Mouse (Mus musculus) gastrocnemius, adult 18-20 months (tissue): ENCODE measurements at regions not wholly inside any gene's neighbourhood (a gene's known extent, or its start where the extent isn't known, plus 50 kb on each side); places are given as distances from the start of the nearest gene placed in this dataset.
A peak's percentile ranks its signal among the peaks of the same experiment; 100 is the strongest.

Experiments
- DNase-seq: peaks from one replicate; pipeline ENCODE4 v3.0.0; 2021; ENCODE audit warnings: low spot score

DNA sequence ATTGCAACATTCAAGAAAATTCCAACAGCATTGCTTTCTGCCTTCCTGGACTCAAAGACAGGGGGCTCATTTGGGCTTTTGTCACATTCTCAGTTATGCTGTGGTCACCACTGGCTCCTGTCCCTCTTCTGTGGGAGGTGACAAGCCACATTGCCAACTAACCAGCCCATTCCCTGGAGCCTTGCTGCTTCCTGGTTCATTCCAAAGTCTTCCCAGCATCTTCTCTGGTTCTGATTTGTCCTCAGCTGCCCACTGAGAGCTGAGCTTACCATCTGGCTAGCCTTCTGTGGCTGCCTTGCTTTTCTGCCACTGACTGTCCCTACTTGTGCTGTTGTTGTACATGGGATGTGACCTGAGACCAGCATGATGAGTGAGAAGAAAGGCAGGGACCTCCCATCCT, 111.0 kb downstream of the Cxcl12 start:
- no peak for DNase-seq

DNA sequence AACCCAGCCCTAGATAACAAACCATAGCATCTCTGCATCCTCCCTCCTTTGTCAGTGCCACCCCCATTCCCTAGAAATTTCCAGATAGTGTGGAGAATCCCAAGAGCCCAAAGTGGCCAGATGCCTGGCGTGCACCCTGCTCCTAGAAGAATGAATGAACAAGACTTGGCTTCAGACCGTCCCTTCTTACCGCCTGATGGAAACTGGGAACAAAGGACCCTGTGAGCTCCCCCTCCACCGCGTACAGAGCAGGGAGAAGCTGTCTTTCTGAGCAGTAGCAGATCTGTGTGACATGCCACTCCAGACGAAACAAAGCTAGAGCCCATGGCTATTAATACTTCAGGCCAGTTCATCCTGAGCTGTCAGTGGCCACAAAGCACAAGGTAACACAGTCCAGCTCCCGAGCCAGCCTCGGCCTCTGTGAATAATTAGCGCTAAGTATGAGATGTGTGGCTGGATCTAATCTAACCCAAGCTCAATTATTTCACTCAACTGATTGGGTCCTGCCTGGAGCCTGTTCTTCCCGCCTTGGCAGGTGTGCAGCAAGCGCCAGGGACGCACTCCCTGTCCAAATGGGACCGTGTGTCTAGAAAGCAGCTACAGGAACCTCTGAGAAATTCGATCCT, 111.6 kb downstream of the Cxcl12 start:
- DNase-seq = no peak

DNA sequence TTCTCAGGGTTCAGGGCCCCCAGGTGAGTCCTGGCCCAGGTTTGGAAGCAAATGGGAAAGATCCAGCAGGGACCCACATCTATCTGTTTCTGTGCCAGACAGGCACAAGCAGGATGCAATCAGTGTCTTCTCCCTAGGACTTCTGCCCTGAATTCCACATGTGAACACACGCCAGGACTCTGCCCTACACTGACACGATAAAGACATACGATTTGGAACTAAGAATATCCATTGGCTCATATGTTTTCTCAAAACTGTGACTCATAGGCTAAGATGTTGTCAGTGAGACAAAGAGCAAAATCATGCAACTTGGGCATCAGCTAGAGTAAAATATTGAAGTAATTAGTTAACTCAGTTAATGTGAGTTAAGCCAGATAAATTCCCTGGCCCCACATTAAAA, 112.6 kb downstream of the Cxcl12 start:
- no peak for DNase-seq

DNA sequence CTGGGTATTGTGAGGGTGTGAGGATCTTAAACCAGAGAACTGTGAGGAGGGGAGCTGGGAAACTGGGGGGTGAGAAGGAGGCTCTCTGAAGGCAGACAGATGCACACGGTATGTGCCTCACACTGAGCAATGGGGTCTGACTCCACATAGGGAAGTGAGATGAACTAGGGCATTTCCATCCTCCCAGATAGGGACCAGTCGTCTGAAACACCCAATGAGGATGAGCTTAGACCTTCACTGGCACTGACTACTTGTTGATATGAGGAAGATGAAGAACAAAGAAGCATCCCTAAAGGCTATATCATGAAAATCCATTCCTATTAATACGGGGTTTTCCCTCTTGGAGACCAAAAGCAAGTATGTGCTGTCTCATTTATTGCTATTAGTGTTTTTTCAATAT, 115.3 kb downstream of the Cxcl12 start:
- DNase-seq = no peak

DNA sequence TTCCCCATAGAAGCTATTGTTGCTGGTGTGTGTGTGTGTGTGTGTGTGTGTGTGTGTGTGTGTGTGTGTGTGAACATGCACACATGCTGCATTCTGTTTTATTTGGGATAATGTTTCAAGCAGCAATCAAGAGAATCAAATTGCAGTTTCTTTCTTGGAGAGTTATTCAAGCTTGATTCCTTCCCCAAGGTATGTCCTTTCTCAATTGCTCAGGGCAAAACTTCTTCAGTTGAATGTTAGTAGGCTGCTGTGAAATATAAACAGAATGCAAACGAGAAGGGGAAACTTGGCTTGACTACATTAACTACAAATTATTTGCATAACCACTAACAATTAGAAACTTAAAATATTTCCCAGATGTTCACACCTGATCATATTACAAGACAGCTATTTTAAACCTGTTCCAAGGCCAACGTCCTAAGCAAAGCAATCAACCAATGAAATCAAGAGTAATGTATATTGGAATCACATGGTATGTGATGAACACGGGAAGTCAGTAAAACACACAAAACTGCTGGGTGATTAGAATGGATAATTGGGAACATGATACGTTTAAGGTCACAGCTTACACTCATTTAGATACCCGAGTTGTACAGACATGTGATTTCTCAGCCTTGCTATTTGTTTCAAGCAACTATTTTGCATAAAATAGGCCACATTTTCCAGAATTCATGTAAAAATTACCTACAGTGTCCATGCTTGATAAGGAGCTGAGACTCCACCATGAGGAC, 116.2 kb downstream of the Cxcl12 start:
- DNase-seq = no peak

DNA sequence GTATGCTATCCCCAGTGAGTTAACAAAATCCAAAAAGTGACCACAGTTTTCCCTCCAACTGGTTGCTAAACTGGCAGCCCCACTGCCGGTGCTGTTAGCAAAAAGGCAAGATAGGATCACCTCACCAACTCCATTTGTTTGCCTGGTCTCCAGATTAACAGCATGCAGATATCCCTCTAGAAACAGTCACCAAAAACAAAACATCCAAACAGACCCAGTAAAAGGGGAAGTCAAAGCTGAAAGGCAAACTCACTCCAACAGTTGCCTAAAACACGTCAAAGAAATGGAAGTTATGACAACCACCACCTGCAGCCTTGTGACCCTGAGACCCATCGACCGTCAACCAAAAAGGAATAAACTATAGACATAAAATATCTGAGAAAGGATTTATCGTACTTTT, 119.1 kb downstream of the Cxcl12 start:
- DNase-seq = no peak

DNA sequence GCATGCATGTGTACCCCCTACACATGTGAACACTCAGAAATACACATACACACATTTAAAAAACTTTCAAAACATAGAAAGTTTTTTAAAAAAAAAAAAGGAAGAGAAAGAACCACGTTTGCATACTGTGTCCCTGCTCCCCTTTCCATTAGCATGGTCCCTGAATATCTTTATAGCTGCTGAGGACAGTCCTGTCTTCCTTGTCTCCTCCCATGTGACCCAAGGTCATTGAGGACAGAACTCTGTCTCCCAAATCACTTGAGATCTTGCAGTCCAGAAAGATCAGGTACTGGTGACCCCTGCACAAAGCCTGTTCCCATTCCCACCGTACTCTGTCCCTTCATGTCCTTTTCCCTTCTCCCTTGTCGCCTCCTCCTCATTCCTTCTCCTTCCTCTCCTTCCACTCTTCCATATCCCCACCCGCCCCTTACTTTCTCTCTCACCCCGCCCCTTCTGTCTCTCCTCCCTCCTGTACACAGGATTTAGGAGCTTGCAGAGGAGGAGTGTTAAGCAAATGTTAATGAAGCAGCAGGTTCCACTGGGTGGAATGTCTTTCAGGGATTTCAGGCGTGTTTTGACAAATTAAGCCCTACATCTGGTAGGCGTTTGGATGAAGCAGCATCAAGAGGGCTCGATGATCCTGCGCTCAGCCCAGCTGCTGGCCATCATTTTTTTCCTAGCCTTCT, 125.6 kb downstream of the Cxcl12 start:
- DNase-seq = no peak

DNA sequence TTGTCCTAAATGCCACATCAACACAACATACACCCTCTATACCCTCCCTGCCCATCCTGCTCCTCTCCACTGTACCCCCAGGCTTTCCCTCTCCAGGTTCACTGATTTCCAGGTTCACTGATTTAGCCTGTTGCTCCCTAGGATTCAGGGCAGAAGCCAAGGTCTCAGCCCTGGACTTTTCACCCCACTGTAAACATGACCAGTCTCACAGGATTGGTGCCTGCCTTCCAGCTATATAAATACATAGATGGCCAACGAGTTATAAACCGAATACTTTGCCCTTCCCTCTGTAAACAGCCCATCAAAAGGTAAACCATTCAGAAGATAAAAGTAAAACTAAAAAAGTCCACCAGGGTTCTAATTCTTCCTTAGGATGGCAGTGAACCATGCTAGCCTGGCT, 129.6 kb downstream of the Cxcl12 start:
- DNase-seq = no peak

DNA sequence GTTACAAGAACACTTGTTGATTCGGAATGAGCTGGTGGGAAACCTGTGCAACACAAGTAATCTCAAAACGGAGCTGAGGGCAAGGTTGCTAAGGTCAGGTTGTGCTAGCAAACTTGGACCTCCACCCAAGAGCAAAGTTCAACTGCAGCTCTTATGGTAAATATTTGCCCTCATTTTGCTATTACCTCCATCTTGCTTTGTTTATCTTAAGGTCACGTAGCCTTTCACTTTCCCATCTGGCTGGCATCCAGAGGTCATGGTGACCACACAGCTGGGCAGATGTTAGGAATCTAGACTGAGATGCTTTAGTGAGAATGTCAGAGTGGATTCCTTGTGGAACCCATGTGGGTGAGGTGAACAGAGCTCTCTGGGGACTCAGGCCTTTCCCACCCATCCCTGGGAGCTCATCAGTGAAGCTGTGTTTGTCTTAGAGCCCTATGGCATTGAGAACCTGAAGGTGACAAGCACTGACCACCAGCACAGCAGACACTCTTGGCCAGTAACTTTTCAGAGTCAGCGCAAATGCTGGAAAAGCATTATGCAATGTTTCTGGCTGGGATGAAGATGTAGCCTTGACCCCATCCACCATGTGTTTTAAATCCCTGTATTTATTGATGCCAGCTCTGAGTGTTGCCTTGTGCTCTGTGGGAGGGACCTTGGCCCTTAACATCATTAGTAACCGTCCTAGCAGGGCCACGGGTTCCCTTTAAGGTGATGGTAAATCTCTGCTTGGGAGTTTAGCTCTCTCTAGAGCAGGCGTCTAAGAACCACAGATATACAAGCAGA, 131.4 kb downstream of the Cxcl12 start:
- peak; percentile 10 for DNase-seq

DNA sequence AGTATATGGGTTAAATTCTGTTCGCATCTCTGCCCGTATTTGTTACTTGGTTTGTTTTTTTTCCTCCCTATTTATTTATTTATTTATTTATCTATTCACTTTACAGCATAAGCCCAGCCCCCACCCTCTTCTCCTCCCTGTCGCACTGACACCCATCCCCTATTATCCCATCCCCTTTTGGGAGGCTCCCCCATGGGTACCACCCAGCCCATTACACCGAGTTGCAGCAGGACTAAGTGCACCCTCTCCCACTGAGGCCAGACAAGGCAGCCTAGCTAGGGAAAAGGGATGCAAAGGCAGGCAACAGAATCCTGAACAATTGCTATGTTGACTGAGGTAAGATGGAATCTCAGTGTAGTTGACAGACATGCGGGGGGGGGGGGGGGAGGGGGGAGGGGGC, 135.0 kb downstream of the Cxcl12 start:
- no peak for DNase-seq

DNA sequence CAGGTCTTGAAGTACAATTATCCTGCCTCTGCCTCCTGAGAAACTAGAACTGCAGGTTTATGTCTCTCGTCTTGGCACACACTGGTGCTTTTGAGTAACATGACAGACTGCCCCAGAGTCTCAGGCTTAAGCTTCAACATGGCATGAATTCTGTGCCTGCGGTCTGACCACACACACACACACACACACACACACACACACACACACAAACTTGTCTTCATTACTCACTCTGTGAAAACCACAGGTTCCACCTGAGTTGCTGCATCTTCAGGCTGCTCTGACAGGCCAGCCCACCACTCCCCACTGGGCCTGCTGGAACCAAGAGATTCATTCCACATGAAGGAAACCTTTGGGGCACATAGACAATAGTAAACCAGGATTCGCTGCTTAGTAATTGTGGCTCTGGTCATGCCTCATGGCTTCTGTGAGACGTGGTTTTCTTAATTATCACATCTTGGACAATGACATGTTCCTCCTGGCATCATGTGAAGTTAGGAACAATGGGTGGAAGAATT, 137.5 kb downstream of the Cxcl12 start:
- no peak for DNase-seq

DNA sequence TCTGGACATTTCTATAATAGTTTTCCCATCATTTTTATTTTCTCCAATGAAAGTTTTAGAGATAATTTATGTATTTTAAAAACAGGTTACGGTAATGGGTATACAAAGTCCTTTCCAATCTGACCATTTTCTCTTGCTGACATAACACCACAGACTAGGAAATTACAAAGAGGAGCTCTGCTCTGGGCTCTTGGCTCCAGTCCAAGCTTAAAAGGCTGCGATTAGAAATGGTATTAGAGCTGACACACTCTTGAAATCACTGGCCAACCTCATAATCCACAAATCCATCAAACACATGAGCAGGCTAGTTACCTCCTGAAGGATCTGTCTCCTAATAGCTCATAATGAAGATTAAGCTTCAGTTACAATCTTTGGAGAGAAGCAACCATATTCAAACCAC, 140.3 kb downstream of the Cxcl12 start:
- no peak for DNase-seq

DNA sequence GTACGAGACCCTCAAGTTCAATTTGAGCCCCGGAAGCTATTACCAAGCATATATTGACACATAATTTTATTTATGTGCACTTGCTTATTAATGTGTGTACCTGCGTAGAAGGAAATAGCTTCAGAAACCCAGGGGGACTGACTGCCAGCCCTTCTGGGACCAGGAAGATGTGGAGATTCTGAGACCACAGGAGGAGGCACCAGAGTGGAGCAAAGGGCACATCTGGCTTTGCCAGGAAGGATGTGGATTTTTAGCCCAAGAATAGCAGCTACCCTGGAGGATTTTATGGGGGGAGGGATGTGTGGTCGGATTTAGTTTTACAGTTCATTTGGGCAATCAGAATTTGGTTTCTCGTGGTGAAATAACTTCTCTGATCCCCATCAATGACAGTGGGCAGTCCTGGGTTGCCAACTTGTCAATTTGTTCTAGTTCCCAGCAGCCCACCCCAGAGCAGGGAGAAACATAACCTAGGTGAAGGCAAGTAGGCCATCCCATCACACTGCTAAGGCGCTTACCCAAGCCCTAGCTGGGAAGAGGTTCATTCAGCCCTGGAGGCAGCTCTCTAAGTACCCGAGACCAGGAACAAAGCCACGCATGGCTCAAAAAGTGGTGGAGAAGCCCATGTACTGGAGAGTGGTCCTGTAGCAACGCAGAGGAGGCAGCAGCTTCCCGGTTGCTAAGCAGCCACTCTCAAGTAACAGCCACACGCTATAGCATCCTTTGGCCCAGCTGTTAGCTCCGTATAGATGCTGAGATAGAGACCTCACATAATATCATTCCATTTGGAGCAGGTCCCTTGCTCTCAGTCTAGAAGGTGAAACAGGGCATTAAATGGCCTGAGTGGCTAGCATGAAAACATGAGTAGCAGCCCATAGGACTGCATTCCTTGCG, 144.8 kb downstream of the Cxcl12 start:
- DNase-seq = no peak

DNA sequence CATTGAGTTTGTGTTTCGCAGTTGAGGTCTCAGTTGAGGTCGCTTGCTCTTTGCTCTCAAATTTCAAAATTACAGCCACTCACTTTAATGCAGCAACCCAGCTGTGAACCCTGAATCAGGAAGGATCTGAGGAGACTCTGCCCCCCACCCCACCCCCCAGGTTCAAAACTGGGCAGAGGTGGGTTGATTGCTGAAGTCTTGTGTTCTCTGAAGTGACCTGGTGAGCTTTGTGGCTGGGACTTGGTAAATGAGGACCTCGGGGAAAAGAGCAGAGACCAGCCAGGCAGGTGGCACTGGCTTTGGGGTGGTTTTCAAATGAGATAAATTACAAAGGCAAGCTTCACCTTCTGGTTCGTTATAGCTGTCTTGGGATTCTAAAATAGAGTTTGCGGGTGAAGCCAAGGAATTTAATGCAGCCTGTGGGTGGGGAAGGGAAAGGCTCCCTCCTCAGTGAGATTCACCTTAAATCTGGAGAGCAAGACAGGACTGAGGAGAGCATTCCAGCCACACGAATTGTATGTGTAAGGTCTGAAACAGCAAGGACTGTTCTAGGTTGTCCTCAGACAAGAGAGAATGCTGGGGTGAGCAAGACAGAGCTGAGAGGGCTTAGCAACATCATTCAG, 145.7 kb downstream of the Cxcl12 start:
- no peak for DNase-seq

DNA sequence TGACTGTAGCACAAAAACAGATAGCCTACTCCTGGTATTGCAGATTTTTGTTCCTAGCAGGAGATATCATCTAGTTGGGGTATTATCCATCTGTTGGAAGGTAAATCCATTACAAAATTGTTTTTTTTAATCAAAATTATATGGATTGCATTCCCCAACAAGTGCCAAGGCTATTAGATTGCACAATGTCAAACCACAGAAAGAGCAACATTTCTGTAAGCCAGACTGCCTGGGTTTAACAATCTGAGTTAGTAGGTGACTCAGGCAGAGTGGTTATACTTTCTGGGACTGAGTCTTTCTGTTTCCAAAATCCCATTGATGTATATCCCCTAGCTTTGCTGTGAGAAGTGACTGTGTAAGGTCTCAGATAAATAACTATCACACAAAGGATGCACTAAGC, 155.0 kb downstream of the Cxcl12 start:
- DNase-seq = no peak

DNA sequence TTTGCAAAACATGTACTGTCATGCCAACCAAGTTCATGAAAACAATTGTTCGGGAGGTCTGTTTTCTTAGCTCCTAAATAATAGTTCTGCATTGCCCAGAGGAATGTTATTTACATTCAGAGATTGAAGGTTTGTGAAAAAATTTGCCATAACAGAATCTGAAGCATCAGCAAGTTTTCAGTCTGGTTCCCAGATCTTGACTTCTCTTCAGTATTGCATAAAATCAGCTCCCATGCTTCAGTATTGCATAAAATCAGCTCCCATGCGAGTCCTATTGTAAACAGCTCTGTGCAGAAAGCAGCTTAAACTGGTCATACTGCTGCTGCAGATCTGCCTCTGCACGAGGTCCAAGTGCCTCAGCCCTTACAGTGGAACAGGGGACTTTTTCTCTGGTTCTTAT, 155.5 kb downstream of the Cxcl12 start:
- no peak for DNase-seq

DNA sequence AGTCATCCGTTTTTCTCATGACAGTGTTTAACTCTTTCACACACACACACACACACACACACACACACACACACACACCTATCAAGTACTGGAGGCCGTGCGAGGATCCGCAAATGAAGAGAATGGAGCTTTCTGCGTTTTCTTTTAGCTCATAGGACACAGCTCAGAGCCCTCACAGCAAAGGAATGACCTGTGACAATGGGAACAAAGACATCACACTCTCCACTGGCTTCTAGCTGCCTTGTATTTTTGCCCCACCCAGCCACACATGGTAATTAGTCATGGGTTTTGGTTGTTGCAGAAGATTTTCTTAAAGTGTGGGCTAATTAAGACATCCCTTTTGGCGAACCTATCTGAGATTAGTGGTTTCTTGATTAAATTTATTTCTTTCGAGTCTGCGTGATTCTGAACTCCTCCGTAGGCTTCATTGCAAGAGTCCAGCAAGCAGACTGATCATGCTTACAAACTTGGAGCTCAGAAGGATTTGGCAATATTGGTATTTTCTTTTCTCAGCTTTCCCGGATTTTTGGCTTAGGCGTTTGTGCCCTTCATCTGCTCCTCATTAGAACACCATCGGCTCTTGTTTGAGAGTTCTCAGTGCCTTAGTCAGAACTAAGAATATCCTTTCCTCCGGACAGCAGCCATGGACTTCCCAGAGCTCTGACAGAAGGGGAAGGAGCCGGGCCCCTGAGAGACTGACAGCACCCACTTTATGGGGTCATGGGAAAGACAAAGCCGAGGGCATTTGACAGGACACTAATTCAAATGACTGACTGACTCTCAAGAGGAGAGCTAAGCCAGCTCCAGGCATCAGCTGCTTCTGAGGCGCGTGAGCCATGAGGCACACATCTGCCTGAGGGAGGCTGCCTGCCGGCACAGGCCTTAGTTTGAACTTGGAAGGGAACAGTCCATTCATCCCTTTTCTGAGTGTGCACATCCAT, 158.8 kb downstream of the Cxcl12 start:
- peak; percentile 30 for DNase-seq

DNA sequence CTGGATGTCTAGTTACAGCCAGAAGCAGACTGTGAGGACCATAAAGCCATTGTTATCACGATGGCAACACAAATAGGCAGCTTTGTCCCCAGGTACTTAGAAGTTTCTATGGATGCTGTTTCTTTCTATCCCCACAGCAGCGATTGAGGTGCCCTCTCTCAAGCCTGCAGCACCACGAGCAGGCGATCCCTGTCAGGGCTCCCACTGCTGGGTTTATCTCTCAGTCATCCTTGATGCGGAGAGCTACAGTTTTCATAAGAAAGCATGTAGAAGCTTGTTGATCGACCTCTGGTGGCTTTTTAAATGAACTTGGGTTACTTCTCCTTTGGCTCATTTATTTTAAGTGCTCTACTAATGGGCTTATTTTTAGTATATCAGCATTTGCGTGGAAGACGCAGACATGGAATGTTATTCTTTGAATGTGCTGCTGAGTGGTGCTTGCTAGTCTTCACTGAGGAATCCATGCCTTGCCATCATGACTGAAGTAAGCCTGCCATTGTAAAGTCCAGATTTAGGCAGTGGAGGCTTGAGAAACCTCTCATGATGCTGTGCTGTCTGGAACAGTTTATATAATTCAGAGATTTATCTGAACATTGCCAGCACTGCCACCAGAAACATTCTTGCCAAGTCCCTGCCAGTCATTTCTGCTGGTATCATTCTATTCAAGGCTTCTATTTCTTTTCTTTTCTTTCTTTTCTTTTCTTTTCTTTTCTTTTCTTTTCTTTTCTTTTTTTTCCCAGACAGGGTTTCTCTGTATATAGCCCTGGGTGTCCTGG, 161.0 kb downstream of the Cxcl12 start:
- DNase-seq = no peak

DNA sequence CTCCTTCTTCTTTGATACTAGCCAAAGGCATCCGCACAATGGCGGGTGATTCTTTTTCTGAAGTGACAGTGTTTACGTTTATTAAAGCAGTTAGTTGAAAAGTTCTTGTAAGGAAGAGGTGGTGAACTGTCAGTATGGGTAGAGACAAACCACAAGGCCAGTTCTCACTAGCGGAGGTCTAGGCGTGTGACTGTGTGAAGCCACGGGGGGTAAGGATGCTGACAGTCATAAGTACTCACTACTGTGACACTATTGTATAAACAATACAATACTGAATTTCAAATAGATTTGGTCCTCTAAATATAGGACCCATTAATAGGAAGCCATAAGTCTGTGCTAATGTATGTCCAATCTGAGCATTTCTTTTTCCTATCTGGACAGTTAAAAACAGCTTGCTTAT, 161.9 kb downstream of the Cxcl12 start:
- DNase-seq = no peak
